Mouse (Mus musculus) A20 (cell line): Measurements from ENCODE around the gene Ap1m1.

ENCODE experiments used
- DNase-seq: peaks from one replicate; pipeline ENCODE4 v3.0.0-alpha.2; 2011; ENCODE audit warnings: low read depth, low spot score

The Ap1m1 gene

DNA sequence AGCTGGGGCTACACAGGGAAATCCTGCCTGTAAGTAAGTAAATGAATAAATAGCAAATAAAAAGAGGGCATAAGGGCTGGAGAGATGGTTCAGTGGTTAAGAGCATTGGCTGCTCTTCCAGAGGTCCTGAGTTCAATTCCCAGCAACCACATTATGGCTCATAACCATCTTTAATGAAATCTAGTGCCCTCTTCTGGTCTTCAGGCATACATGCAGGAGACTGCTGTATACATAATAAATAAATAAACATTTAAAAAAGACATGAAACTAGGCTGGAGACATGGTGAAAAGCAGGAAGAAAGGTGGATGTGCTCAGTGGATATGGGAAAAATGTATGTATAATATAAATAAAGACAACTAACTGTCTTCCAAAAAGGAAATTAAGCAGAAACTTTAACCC lies 53.5 kb downstream of the Ap1m1 start:
- no peak for DNase-seq

- DNase-seq = no peak
Measured at GRCm38 (mm10) chr8:72295125-72295524, 55.3 kb downstream of the Ap1m1 start.

DNA sequence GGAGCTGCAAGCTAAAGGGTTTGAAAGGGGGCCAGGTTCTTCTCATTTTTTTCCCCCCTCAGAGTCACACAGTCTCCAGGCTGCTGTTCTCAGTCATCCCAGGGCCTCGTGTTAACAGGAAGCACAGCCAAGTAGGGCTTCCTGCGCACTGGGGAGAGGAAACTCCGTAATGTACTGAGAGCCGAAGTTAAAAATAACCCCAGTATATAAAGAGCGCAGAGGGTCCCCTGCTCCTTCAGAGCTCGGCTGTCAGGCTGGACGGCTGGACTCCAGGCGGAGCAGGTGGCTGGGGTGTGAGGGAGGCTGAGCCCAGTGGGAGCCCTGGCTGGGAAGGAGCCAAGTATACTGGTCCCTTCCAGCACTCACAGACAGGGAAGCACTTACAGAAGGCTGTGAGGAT lies 55.9 kb downstream of the Ap1m1 start:
- no peak for DNase-seq

- no peak for DNase-seq
Measured at GRCm38 (mm10) chr8:72296561-72296960, 56.7 kb downstream of the Ap1m1 start.

- no peak for DNase-seq
Measured at GRCm38 (mm10) chr8:72298928-72299327, 59.1 kb downstream of the Ap1m1 start.

GRCm38 (mm10) chr8:72300654-72301400 lies 61.0 kb downstream of the Ap1m1 start:
- no peak for DNase-seq

- no peak for DNase-seq
Measured at GRCm38 (mm10) chr8:72301497-72301896, 61.7 kb downstream of the Ap1m1 start.

DNA sequence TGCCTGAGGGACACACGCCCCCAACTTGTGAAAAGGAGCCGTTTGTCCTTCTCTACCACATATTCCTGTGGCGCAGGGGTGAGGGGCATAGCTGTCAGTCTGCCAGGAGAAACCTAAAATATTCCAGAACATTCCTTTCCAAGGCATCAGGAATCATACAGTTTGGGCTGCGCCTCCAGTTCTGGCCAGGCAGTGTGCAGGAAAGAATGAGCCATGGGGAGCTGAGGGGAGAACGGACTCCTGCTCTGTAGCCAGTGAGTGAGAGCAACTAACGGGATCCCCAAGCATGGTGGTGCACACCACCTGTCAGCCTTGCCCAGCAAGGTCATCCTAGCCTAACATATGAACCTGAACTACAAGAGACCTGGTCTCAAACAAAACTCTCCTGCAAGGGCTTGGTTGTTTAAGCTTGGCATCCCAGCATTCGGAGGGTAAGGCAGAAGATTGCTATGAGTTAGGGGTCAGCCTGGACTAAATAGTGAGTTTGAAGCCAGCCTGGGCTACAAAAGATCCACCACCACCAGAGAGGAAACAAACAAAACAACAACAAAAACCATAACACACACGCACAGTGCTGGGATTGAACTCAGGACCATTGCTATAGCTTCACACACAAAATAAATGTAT lies 63.3 kb downstream of the Ap1m1 start:
- DNase-seq = no peak

GRCm38 (mm10) chr8:72303633-72304032 lies 63.8 kb downstream of the Ap1m1 start:
- DNase-seq = no peak

GRCm38 (mm10) chr8:72305210-72305905 lies 65.5 kb downstream of the Ap1m1 start, which contains the start of gene Gm10282:
TSS of gene Gm10282 (minus strand) at chr8:72305260.
- no peak for DNase-seq

GRCm38 (mm10) chr8:72306913-72307312 lies 67.1 kb downstream of the Ap1m1 start:
- DNase-seq = no peak
